Comparison of ENCODE assay signal across 8 mouse cellular contexts in genomic region chr14:41013143-41013542, GRCm38 (mm10). TPM values are rescaled to one million over a fixed set of nuclear protein-coding genes. Genes with fewer than 3 reads are reported as not detected.
A peak's percentile ranks its signal among the peaks of the same experiment; 100 is the strongest.
DNase-seq lines count a peak whose midpoint lies in the region; ATAC-seq and TF ChIP-seq lines count a peak whose summit lies in the region.

No protein-coding gene starts in this region.

- H3K9me3 ChIP-seq in hindbrain, embryonic 13.5 days = no peaks in the 10 kb centered on the region
- no peaks in the 10 kb centered on the region for H3K9me3 ChIP-seq in midbrain, embryonic 11.5 days (ENCODE audit: control insufficient read depth, low read length)

- H3K27ac ChIP-seq in kidney, adult 2 months (ENCODE audit: insufficient read depth, low read depth, low read length) = peak overlapping the region; percentile 64
- no peak overlapping the region for H3K27ac ChIP-seq in bone marrow macrophage, adult 2 months (ENCODE audit: insufficient read depth, low read depth, low read length)
- peak overlapping the region; percentile 87 for H3K27ac ChIP-seq in hindbrain, embryonic 13.5 days
- no peak overlapping the region for H3K27ac ChIP-seq in midbrain, embryonic 11.5 days (ENCODE audit: low read depth, low read length)

- H3K4me3 ChIP-seq in kidney, adult 2 months (ENCODE audit: insufficient read depth, low read depth, low read length) = peak overlapping the region; percentile 77
- H3K4me3 ChIP-seq in bone marrow macrophage, adult 2 months (ENCODE audit: insufficient read depth, low read length) = peak overlapping the region; percentile 60
- H3K4me3 ChIP-seq in hindbrain, embryonic 13.5 days = peak overlapping the region; percentile 61
- peak overlapping the region; percentile 56 for H3K4me3 ChIP-seq in midbrain, embryonic 11.5 days (ENCODE audit: low read depth, low read length)

- no peaks in the 10 kb centered on the region for H3K36me3 ChIP-seq in kidney, adult 2 months (ENCODE audit: control insufficient read depth, insufficient read depth, low read length)
- no peaks in the 10 kb centered on the region for H3K36me3 ChIP-seq in hindbrain, embryonic 13.5 days
- H3K36me3 ChIP-seq in midbrain, embryonic 11.5 days (ENCODE audit: control insufficient read depth, insufficient read depth, low read length) = no peaks in the 10 kb centered on the region

- peak overlapping the region; percentile 90 for H3K9ac ChIP-seq in hindbrain, embryonic 13.5 days
- peak overlapping the region; percentile 77 for H3K9ac ChIP-seq in midbrain, embryonic 11.5 days (ENCODE audit: low read length)

- ATAC-seq in hindbrain, embryonic 13.5 days (ENCODE audit: low FRiP score) = peak; percentile 17; the same call in 1 of the 2 replicates
- peak; percentile 10 for ATAC-seq in midbrain, embryonic 11.5 days (ENCODE audit: low FRiP score)

- no peak for TF ChIP-seq CTCF in kidney, adult 2 months (conservative IDR thresholded peaks at IDR 0.05; ENCODE audit: insufficient read depth, insufficient read length, low read depth, low read length)
- no peak for TF ChIP-seq CTCF in bone marrow macrophage, adult 2 months (IDR thresholded peaks at IDR 0.05; ENCODE audit: low read depth, low read length)

- H3K27me3 ChIP-seq in kidney, adult 2 months (replicated peaks; ENCODE audit: control insufficient read depth, insufficient read depth, low read length) = no peaks in the 10 kb centered on the region
- H3K27me3 ChIP-seq in hindbrain, embryonic 13.5 days = no peaks in the 10 kb centered on the region
- no peaks in the 10 kb centered on the region for H3K27me3 ChIP-seq in midbrain, embryonic 11.5 days (ENCODE audit: control insufficient read depth, insufficient read depth, low read length)

- no peak for DNase-seq in kidney, adult 2 months
- DNase-seq in kidney, postnatal 36 days = no peak
- peak; percentile 89 for DNase-seq in midbrain, embryonic 11.5 days (ENCODE audit: low spot score, missing footprints)
- no peak for DNase-seq in layer of hippocampus, adult 18-20 months (ENCODE audit: low spot score in 2 of 2)
- DNase-seq in urinary bladder, postnatal 4 days (ENCODE audit: low spot score in 2 of 2) = no peak
- no peak for DNase-seq in spleen, postnatal 10 days (ENCODE audit: low spot score in 2 of 2)

- TF ChIP-seq POLR2A in kidney, adult 2 months (IDR thresholded peaks at IDR 0.05; ENCODE audit: low read depth, low read length) = no peak
- TF ChIP-seq POLR2A in bone marrow macrophage, adult 2 months (IDR thresholded peaks at IDR 0.05; ENCODE audit: borderline replicate concordance, low read depth, low read length) = no peak

- peaks cover 19% of the 10 kb centered on the region for H3K4me1 ChIP-seq in kidney, adult 2 months (ENCODE audit: control insufficient read depth, insufficient read depth, low read length)
- H3K4me1 ChIP-seq in bone marrow macrophage, adult 2 months (ENCODE audit: control insufficient read depth, insufficient read depth, low read length) = peaks cover 20% of the 10 kb centered on the region
- peaks cover 17% of the 10 kb centered on the region for H3K4me1 ChIP-seq in hindbrain, embryonic 13.5 days (replicated peaks)
- H3K4me1 ChIP-seq in midbrain, embryonic 11.5 days (ENCODE audit: control insufficient read depth, insufficient read depth, low read length) = peaks cover 2% of the 10 kb centered on the region; the same call in 1 of the 2 replicates

- H3K4me2 ChIP-seq in hindbrain, embryonic 13.5 days = peak overlapping the region; percentile 74
- peak overlapping the region; percentile 88 for H3K4me2 ChIP-seq in midbrain, embryonic 11.5 days

- WGBS in kidney, adult 2 months = 6% methylated on average over 9 of the region's 9 CpGs
- 18% methylated on average over 9 of the region's 9 CpGs for WGBS in hindbrain, embryonic 13.5 days
- 31% methylated on average over 9 of the region's 9 CpGs for WGBS in midbrain, embryonic 11.5 days

RNA-seq across cellular contexts. Expression of gene Fam213a, which starts 0.4 kb away (rescaled TPM):
- 68.2 and 80.8 TPM in 2 replicates for polyA plus RNA-seq in kidney, adult 2 months (2012; rRNA removed)
- polyA plus RNA-seq in bone marrow macrophage, adult 2 months (2012; ENCODE audit: insufficient read depth, insufficient read length, missing spikeins) = 29.1 and 31.6 TPM in 2 replicates
- 78.5 and 81.6 TPM in 2 replicates for polyA plus RNA-seq in hindbrain, embryonic 13.5 days (2015; fragmentation: Nextera tagmentation; extraction: Ambion mirVana)
- polyA plus RNA-seq in midbrain, embryonic 11.5 days (2014; fragmentation: Nextera tagmentation; extraction: Ambion mirVana) = 44.7 and 50.4 TPM in 2 replicates
- total RNA-seq in layer of hippocampus, adult 18-20 months (2021) = 100 to 1,000 TPM; 173 to 191 TPM

RNA-seq across cellular contexts. Expression of gene Tspan14, which starts 46.5 kb away (rescaled TPM):
- polyA plus RNA-seq in kidney, adult 2 months (2012; rRNA removed) = 119 and 121 TPM in 2 replicates
- 71.8 and 88.3 TPM in 2 replicates for polyA plus RNA-seq in bone marrow macrophage, adult 2 months (2012; ENCODE audit: insufficient read depth, insufficient read length, missing spikeins)
- 76.4 and 77.0 TPM in 2 replicates for polyA plus RNA-seq in hindbrain, embryonic 13.5 days (2015; fragmentation: Nextera tagmentation; extraction: Ambion mirVana)
- polyA plus RNA-seq in midbrain, embryonic 11.5 days (2014; fragmentation: Nextera tagmentation; extraction: Ambion mirVana) = 99.5 and 101 TPM in 2 replicates
- total RNA-seq in layer of hippocampus, adult 18-20 months (2021) = 10 to 100 TPM; 30.5 to 33.7 TPM

RNA-seq across cellular contexts. Expression of gene Dydc2, which starts 55.9 kb away (rescaled TPM):
- polyA plus RNA-seq in kidney, adult 2 months (2012; rRNA removed) = not detected in 2 replicates
- polyA plus RNA-seq in bone marrow macrophage, adult 2 months (2012; ENCODE audit: insufficient read depth, insufficient read length, missing spikeins) = not detected in 2 replicates
- 0.66 and 1.1 TPM in 2 replicates for polyA plus RNA-seq in hindbrain, embryonic 13.5 days (2015; fragmentation: Nextera tagmentation; extraction: Ambion mirVana)
- polyA plus RNA-seq in midbrain, embryonic 11.5 days (2014; fragmentation: Nextera tagmentation; extraction: Ambion mirVana) = not detected in 2 replicates
- 1 to 10 TPM in 1 of 2 experiments, under 1 TPM in 1; 0.71 to 1.6 TPM for total RNA-seq in layer of hippocampus, adult 18-20 months (2021)

RNA-seq across cellular contexts. Expression of gene Dydc1, which starts 59.6 kb away (rescaled TPM):
- not detected in 2 replicates for polyA plus RNA-seq in kidney, adult 2 months (2012; rRNA removed)
- polyA plus RNA-seq in bone marrow macrophage, adult 2 months (2012; ENCODE audit: insufficient read depth, insufficient read length, missing spikeins) = not detected in 2 replicates
- polyA plus RNA-seq in hindbrain, embryonic 13.5 days (2015; fragmentation: Nextera tagmentation; extraction: Ambion mirVana) = 0.22 TPM in 1 of 2 replicates, not detected in the other
- polyA plus RNA-seq in midbrain, embryonic 11.5 days (2014; fragmentation: Nextera tagmentation; extraction: Ambion mirVana) = not detected in 2 replicates
- not detected for total RNA-seq in layer of hippocampus, adult 18-20 months (2021)

Comparison
In these comparisons a context has a peak if more than half of its experiments do, and no peak if none do; other contexts are left out.
1. H3K27ac ChIP-seq: peak in kidney, adult 2 months (single experiment) and hindbrain, embryonic 13.5 days (single experiment); none in bone marrow macrophage, adult 2 months (single experiment) and midbrain, embryonic 11.5 days (single experiment).
2. Peak in every context shown above with its lines, with median percentiles within 50 percentile points of each other: H3K4me3 ChIP-seq.